Mouse (Mus musculus) forebrain, embryonic 11.5 days (tissue): ENCODE data around the gene Kcnj4. TPM values are rescaled to one million over a fixed set of nuclear protein-coding genes. Genes with fewer than 3 reads are reported as not detected.

Experiments
- ATAC-seq: fragments of 200-750 bp; cut with Nextera tagmentation; replicated peaks from 2 replicates; pipeline ENCODE4 v1.8.0; 2017; ENCODE audit warnings: moderate TSS enrichment; ENCODE audit not compliant: low FRiP score
- DNase-seq: peaks from one replicate; pipeline ENCODE4 v3.0.0-alpha.2; 2017; ENCODE audit warnings: low spot score
- H3K27ac ChIP-seq: fragments of 300-500 bp; sonication (generic); 2 replicates; pipeline ENCODE4 v1.5.1; 2014; ENCODE audit warnings: low read depth, low read length
- H3K27me3 ChIP-seq: fragments of 300-500 bp; sonication (generic); 2 replicates; pipeline ENCODE4 v1.6.1; 2014; ENCODE audit warnings: mild to moderate bottlenecking, low read length, mixed read lengths; ENCODE audit not compliant: control insufficient read depth, insufficient read depth
- H3K36me3 ChIP-seq: fragments of 300-500 bp; sonication (generic); 2 replicates; pipeline ENCODE4 v1.6.1; 2014; ENCODE audit warnings: mild to moderate bottlenecking, low read length, moderate library complexity, mixed read lengths; ENCODE audit not compliant: control insufficient read depth, insufficient read depth
- H3K4me1 ChIP-seq: fragments of 300-500 bp; sonication (generic); replicated peaks from 2 replicates; pipeline ENCODE4 v1.6.1; 2014; ENCODE audit warnings: low read length, mixed read lengths; ENCODE audit not compliant: control insufficient read depth, insufficient read depth
- H3K4me2 ChIP-seq: fragments of 300-500 bp; sonication (generic); 2 replicates; pipeline ENCODE4 v1.6.1; 2014; ENCODE audit warnings: low read depth, mild to moderate bottlenecking, low read length, moderate library complexity, mixed read lengths; ENCODE audit not compliant: severe bottlenecking
- H3K4me3 ChIP-seq: fragments of 300-500 bp; sonication (generic); 2 replicates; pipeline ENCODE4 v1.5.1; 2014; ENCODE audit warnings: low read depth, low read length
- H3K9ac ChIP-seq: fragments of 300-500 bp; sonication (generic); 2 replicates; pipeline ENCODE4 v1.6.1; 2014; ENCODE audit warnings: low read length
- H3K9me3 ChIP-seq: fragments of 300-500 bp; sonication (generic); 2 replicates; pipeline ENCODE4 v1.6.1; 2016; ENCODE audit warnings: low read length, mixed read lengths; ENCODE audit not compliant: control insufficient read depth
- WGBS: fragments of 180-500 bp; shearing (Covaris S2); extraction: QIAGEN DNeasy Blood & Tissue Kit; methylation state at CpG from one replicate; pipeline ENCODE4 v1.1.7; 2014; 5-methylcytosine and 5-hydroxymethylcytosine counted together
- polyA plus RNA-seq: library from polyadenylated mRNA; unstranded; fragments of >200 nt; fragmentation: Nextera tagmentation; extraction: Ambion mirVana; gene quantifications from 2 replicates; pipeline ENCODE4 v1.2.1, GENCODE M21; 2014

Kcnj4 gene
- polyA plus RNA-seq, 1 experiment from 2014 or later: not detected

DNA sequence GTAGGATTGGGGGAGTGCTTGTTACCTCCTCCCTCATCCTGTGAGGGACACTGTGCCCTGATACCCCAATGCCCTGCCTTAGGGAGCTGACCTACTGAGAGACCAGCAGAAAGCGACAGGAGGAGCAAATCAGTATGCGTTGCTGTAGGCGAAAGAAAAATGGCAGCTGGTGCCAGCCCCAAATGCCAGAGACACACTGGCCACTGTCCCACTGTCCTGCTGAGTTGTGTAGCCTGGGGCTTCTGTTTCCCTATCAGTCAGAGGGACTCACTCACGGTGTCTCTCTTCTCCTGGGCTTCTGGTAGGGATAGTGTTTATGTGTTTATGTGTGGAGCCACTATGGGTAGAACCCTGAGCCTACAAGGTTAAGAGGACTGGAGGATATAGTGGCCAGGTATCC, 12.7 kb upstream of the Kcnj4 start:
- H3K27ac ChIP-seq: no peak overlapping the region
- H3K9me3 ChIP-seq: no peaks in the 10 kb centered on the region
- H3K4me3 ChIP-seq: no peak overlapping the region
- no peak for ATAC-seq
- peaks cover 7% of the 10 kb centered on the region; the same call in 1 of the 2 replicates for H3K4me1 ChIP-seq
- H3K36me3 ChIP-seq: no peaks in the 10 kb centered on the region
- no peak overlapping the region for H3K4me2 ChIP-seq
- no peak for DNase-seq
- H3K9ac ChIP-seq: no peak overlapping the region
- WGBS: 82% methylated on average over 4 of the region's 4 CpGs
- H3K27me3 ChIP-seq: peaks cover 50% of the 10 kb centered on the region

DNA sequence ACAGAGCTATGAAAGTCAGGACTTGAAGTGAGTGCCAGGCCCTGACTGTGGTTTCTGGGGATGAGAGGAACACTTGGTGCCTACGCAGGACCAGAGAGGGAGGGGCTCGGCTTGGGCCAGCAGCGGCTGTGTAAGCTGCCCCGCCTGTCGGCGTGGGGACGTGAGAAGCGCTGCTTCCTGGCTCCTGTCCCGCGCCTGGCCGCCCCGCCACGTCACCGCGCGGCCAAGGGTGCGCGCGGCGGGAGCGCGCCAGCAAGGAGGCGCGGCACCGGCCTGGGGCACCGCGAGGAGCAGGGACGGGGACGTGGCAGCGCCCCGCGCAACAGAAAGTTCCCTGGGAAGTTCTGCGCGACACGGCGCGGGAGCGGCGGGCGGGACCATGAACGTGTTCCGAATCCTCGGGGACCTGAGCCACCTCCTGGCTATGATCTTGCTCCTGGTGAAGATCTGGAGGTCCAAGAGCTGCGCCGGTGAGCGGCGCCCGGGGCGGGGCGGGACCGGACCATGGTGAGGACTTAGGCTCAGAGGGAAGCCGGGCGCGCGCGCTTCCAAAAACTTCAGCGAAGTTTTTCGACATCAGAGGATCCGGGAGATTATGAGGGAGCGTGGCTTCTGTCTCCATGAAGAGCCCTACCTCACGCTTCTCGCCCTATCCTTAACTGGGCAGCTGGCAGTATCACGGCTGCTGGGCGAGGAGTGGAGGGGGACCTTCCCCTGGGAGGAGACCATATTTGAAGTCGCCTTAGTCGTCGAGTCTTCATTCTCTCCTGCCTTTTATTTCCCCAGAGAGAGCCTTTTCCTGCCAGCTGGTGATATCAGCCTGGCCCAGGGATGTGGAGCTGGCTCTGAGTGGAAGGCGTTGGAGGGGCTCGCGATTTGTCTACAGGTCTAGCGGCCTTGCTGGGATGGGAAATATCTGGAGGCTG, 11.4 kb upstream of the Kcnj4 start, which contains the start of gene Kdelr3:
TSS of gene Kdelr3 (plus strand) at position 241 of the 926 bp plus-strand sequence.
- H3K9me3 ChIP-seq: no peaks in the 10 kb centered on the region
- peak; percentile 73 for DNase-seq
- peak within 1 kb of the TSS; percentile 47 for H3K4me3 ChIP-seq
- H3K9ac ChIP-seq: peak within 1 kb of the TSS; percentile 49
- peak within 1 kb of the TSS; percentile 93 for H3K4me2 ChIP-seq
- ATAC-seq: peak; percentile 50
- H3K36me3 ChIP-seq: no peaks in the 10 kb centered on the region
- under 1% methylated on average over 69 of the region's 71 CpGs for WGBS
- H3K4me1 ChIP-seq: peaks cover 15% of the 10 kb centered on the region
- no peak within 1 kb of the TSS for H3K27ac ChIP-seq
- peaks cover 58% of the 10 kb centered on the region for H3K27me3 ChIP-seq

DNA sequence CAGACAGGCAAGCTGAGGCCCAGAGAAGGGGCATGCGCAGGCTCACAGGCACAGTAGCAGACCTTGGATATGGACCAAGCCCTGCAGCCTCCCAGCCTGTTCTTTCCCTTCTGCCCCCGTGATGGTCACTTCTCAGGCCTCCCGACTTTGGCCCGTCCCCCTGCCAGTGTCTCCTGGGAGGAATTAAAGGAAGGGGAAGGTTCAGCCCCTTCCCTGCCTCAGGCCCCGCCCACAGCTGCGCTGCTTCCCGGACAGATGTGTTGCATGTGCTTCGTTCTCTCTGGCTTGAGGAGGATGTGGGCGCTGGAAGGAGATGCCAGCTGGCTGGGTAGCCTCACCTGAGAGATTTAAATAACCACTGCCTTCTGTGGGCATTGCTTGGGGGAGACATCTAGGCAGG, 8.9 kb upstream of the Kcnj4 start:
- H3K36me3 ChIP-seq: no peaks in the 10 kb centered on the region
- H3K27ac ChIP-seq: no peak overlapping the region
- H3K9ac ChIP-seq: no peak overlapping the region
- ATAC-seq (no peak), DNase-seq (no peak)
- H3K4me3 ChIP-seq: no peak overlapping the region
- 9% methylated on average over 9 of the region's 9 CpGs for WGBS
- H3K4me1 ChIP-seq: peaks cover 18% of the 10 kb centered on the region
- H3K4me2 ChIP-seq: no peak overlapping the region
- H3K9me3 ChIP-seq: no peaks in the 10 kb centered on the region
- H3K27me3 ChIP-seq: peaks cover 77% of the 10 kb centered on the region

DNA sequence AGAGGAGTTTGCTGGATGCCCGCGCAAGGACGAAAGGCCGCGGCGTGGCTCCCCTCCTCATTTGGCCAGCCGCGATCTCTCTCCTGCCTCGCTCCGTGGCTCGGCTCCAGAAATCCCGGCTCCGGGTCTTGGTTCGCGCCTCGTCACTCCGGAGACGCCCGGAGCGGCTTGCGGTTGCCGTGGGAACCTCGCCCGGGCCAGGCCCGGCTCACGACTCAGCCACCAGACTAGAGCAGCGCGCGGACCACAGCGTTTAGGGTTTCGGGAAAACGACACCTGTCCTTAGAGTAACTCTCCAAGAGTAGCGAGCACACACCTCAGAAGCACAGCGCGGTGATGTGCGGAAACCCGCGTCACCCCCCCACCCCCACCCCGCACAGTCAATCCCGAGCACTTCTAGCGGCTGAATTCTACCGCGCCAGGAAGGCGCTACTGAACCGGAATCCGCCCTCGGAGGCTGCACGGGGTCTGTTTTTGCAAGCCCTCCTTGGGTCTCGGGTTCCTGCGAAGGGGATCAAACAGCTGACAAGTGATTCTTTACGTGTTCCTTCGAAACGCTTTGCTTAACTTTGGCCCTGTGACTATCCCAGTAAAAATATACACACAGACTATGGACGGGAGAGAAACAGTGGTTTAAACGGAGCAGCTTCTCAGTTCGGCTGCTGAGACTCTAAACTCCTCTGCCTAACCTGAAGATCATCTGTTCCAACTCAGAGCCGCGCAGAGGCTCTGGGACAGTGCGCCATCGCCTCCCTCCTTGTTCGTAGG, 6.7 kb upstream of the Kcnj4 start:
- Histone ChIP-seq H3K4me2 (peak overlapping the region; percentile 78), H3K4me1 (peaks cover 16% of the 10 kb centered on the region), H3K27me3 (peaks cover 81% of the 10 kb centered on the region), H3K9me3 (no peaks in the 10 kb centered on the region), H3K4me3 (peak overlapping the region; percentile 34), H3K36me3 (no peaks in the 10 kb centered on the region), H3K27ac (no peak overlapping the region), H3K9ac (0 out of 2 replicates have a peak overlapping the region, but pooled peaks have one; percentile 29)
- under 1% methylated on average over 61 of the region's 61 CpGs for WGBS
- DNase-seq (peak; percentile 93), ATAC-seq (peak; percentile 82)

DNA sequence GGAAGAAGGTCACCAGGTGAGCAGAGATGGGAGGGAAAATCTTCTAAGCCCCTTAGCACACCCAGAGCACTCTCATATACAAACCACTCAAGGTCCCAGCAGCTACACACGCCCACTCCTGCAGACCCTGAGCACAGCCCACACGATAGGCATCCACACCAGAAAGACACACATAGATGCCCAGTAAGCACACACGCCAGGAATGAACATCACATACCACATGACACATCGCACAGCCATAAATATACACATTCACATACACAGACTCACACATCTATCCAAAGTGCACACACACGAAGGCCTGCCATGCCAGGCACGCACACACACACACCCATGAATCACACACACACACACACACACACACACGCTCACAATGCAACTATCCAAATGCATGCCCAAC, 5.4 kb upstream of the Kcnj4 start:
- Histone ChIP-seq H3K4me2 (no peak overlapping the region), H3K36me3 (no peaks in the 10 kb centered on the region), H3K4me3 (no peak overlapping the region), H3K9me3 (no peaks in the 10 kb centered on the region), H3K4me1 (peaks cover 14% of the 10 kb centered on the region), H3K27ac (no peak overlapping the region), H3K27me3 (peaks cover 79% of the 10 kb centered on the region), H3K9ac (no peak overlapping the region)
- DNase-seq (no peak), ATAC-seq (no peak)
- 82% methylated on average over 7 of the region's 7 CpGs for WGBS

DNA sequence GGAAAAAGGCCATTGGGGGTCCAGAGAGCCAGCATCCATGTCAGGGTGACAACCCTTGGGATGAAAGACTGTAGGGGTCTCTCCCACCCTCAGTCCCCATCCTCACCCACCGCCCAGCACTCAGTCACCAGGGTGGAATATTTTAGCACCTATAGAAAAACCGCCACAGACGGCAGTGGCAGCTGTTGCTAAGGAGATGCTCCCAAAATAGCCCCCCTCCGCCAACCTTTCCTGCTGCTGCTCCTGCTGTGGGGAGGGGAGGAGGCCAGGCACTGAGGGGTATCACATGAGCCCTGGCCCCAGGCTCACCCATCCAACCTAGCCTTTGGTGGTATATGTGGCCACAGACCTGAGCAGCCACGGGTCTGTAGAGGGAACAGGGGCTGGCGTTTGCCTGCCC, 5.0 kb upstream of the Kcnj4 start:
- DNase-seq: no peak
- 36% methylated on average over 6 of the region's 6 CpGs for WGBS
- H3K27ac ChIP-seq: no peak overlapping the region
- ATAC-seq: no peak
- H3K36me3 ChIP-seq: no peaks in the 10 kb centered on the region
- peaks cover 79% of the 10 kb centered on the region for H3K27me3 ChIP-seq
- H3K9me3 ChIP-seq: no peaks in the 10 kb centered on the region
- H3K9ac ChIP-seq: no peak overlapping the region
- peaks cover 18% of the 10 kb centered on the region for H3K4me1 ChIP-seq
- no peak overlapping the region for H3K4me3 ChIP-seq
- H3K4me2 ChIP-seq: no peak overlapping the region

DNA sequence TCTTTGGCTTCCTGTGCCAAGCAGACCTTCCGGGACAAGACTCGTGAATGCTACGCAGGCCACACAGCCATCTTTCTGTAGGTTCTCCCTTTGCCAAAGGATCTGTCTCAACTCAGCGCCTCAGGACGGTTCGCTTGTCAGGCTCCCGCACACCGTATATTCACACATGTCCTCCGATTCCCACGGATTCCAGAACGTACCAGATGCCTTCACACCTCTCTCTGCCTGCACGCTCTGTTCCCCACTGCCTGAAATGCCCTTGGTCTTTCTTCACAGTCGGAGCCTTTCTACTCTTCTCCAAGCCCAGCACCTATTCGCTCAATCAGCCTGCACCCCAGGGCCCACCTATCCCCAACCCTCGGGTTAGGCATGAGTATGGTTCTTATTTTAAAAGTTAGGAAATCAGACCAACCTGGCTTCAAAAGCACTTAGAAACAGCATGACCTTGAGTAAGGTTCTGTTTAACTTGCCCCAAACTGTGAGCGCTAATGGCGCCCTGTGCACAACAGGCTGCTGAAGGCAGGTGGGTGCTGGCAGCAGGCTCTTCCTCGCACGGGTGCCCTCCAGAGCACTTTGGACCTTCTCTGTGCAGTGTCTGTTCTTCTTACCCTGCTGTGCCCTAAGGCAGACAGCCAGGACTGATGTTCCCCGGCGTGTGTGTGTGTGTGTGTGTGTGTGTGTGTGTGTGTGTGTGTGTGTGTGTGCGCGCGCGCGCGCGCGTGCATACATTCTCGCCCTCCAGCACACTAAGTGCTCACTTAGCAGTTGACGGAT, 2.2 kb upstream of the Kcnj4 start:
- no peaks in the 10 kb centered on the region for H3K9me3 ChIP-seq
- no peak overlapping the region for H3K27ac ChIP-seq
- no peak for DNase-seq
- no peak overlapping the region for H3K4me3 ChIP-seq
- H3K4me1 ChIP-seq: peaks cover 22% of the 10 kb centered on the region
- WGBS: 50% methylated on average over 31 of the region's 31 CpGs
- no peak overlapping the region for H3K4me2 ChIP-seq
- no peaks in the 10 kb centered on the region for H3K36me3 ChIP-seq
- ATAC-seq: no peak
- H3K27me3 ChIP-seq: peaks cover 78% of the 10 kb centered on the region
- no peak overlapping the region for H3K9ac ChIP-seq

DNA sequence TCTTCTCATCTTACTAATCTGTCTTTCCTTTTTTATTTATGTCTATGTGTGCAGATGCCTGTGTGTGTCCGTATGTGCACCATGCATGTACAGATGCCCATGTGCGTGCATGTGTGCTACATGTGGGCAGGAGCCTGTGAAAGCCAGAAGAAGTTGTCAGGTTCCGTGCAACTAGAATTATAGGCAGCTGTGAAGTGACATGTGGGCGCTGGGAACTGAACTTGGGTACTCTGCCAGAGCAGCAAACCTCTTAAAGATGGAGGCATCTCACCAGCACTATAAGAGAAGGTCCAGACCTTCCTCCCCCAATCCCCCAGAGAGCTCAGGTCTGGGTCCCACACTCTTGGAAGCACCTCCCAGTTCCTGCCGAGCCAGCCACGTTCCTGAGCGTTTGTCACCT, 1.4 kb upstream of the Kcnj4 start:
- Histone ChIP-seq H3K36me3 (no peaks in the 10 kb centered on the region), H3K4me3 (no peak overlapping the region; the same call in 1 of the 2 replicates), H3K4me1 (peaks cover 15% of the 10 kb centered on the region), H3K9me3 (no peaks in the 10 kb centered on the region), H3K27ac (no peak overlapping the region), H3K27me3 (peaks cover 74% of the 10 kb centered on the region), H3K4me2 (no peak overlapping the region), H3K9ac (no peak overlapping the region)
- no peak for DNase-seq
- 34% methylated on average over 7 of the region's 7 CpGs for WGBS
- no peak for ATAC-seq
